Mouse (Mus musculus): ENCODE measurements around the gene Gm6408. TPM values are rescaled to one million over a fixed set of nuclear protein-coding genes. Genes with fewer than 3 reads are reported as not detected.
"Not testable (repeated sequence)": the region's sequence is repeated elsewhere in the genome, so short reads cannot be mapped to it uniquely, and the experiment has no call there.

The Gm6408 gene
- polyA plus RNA-seq, 1 experiment from 2014 or later, result not detected

- H3K4me3 ChIP-seq (ENCODE audit: low read depth, low read length); H3K9ac ChIP-seq (ENCODE audit: low read depth, low read length); ATAC-seq (replicated peaks; ENCODE audit: insufficient number of reproducible peaks, low FRiP score, low TSS enrichment); H3K4me2 ChIP-seq; H3K36me3 ChIP-seq (ENCODE audit: control insufficient read depth, insufficient read depth, low read length); H3K27me3 ChIP-seq (ENCODE audit: control insufficient read depth, insufficient read depth, low read length); H3K9me3 ChIP-seq (replicated peaks; ENCODE audit: control insufficient read depth, low read length); H3K4me1 ChIP-seq (ENCODE audit: control insufficient read depth, insufficient read depth, low read length); H3K27ac ChIP-seq (ENCODE audit: low read depth, low read length): not testable (repeated sequence)
- 7% methylated on average over 3 of the region's 4 CpGs for WGBS (ENCODE audit: insufficient replicate concordance)
Observed at GRCm38 (mm10) chr5:146488959-146489358, 7.2 kb downstream of the Gm6408 start.

- not testable (repeated sequence) for H3K9ac ChIP-seq (ENCODE audit: low read depth, low read length); H3K27me3 ChIP-seq (ENCODE audit: control insufficient read depth, insufficient read depth, low read length); H3K4me3 ChIP-seq (ENCODE audit: low read depth, low read length); H3K4me1 ChIP-seq (ENCODE audit: control insufficient read depth, insufficient read depth, low read length); H3K4me2 ChIP-seq; H3K27ac ChIP-seq (ENCODE audit: low read depth, low read length); H3K36me3 ChIP-seq (ENCODE audit: control insufficient read depth, insufficient read depth, low read length); ATAC-seq (replicated peaks; ENCODE audit: insufficient number of reproducible peaks, low FRiP score, low TSS enrichment); H3K9me3 ChIP-seq (replicated peaks; ENCODE audit: control insufficient read depth, low read length)
- no CpG with 5 or more reads among the region's 5 CpGs for WGBS (ENCODE audit: insufficient replicate concordance)
Observed at GRCm38 (mm10) chr5:146491063-146491462, 9.3 kb downstream of the Gm6408 start, which contains the start of gene Gm6370. TSS of gene Gm6370 (plus strand) at chr5:146491363.

GRCm38 (mm10) chr5:146502099-146502498 is 20.3 kb downstream of the Gm6408 start, which contains the start of gene 4930449I24Rik:
TSS of gene 4930449I24Rik (plus strand) at chr5:146502399.
- H3K4me3 ChIP-seq (ENCODE audit: low read depth, low read length); H3K9me3 ChIP-seq (replicated peaks; ENCODE audit: control insufficient read depth, low read length); H3K4me1 ChIP-seq (ENCODE audit: control insufficient read depth, insufficient read depth, low read length); H3K27ac ChIP-seq (ENCODE audit: low read depth, low read length); H3K36me3 ChIP-seq (ENCODE audit: control insufficient read depth, insufficient read depth, low read length); H3K27me3 ChIP-seq (ENCODE audit: control insufficient read depth, insufficient read depth, low read length); H3K9ac ChIP-seq (ENCODE audit: low read depth, low read length); H3K4me2 ChIP-seq; ATAC-seq (replicated peaks; ENCODE audit: insufficient number of reproducible peaks, low FRiP score, low TSS enrichment): not testable (repeated sequence)
- no CpG with 5 or more reads among the region's 5 CpGs for WGBS (ENCODE audit: insufficient replicate concordance)

- H3K9ac ChIP-seq (ENCODE audit: low read depth, low read length); H3K4me3 ChIP-seq (ENCODE audit: low read depth, low read length); H3K4me1 ChIP-seq (ENCODE audit: control insufficient read depth, insufficient read depth, low read length); H3K27ac ChIP-seq (ENCODE audit: low read depth, low read length); H3K27me3 ChIP-seq (ENCODE audit: control insufficient read depth, insufficient read depth, low read length); H3K9me3 ChIP-seq (replicated peaks; ENCODE audit: control insufficient read depth, low read length); H3K4me2 ChIP-seq; ATAC-seq (replicated peaks; ENCODE audit: insufficient number of reproducible peaks, low FRiP score, low TSS enrichment); H3K36me3 ChIP-seq (ENCODE audit: control insufficient read depth, insufficient read depth, low read length): not testable (repeated sequence)
- WGBS (ENCODE audit: insufficient replicate concordance), result no CpG with 5 or more reads among the region's 5 CpGs
Observed at GRCm38 (mm10) chr5:146513823-146514222, 32.1 kb downstream of the Gm6408 start, which contains the start of gene Gm3402. TSS of gene Gm3402 (plus strand) at chr5:146514123.

GRCm38 (mm10) chr5:146525501-146525900 is 43.7 kb downstream of the Gm6408 start, which contains the start of gene Gm3404:
TSS of gene Gm3404 (plus strand) at chr5:146525801.
- H3K9me3 ChIP-seq (replicated peaks; ENCODE audit: control insufficient read depth, low read length); H3K4me2 ChIP-seq; H3K36me3 ChIP-seq (ENCODE audit: control insufficient read depth, insufficient read depth, low read length); H3K27me3 ChIP-seq (ENCODE audit: control insufficient read depth, insufficient read depth, low read length); H3K4me3 ChIP-seq (ENCODE audit: low read depth, low read length); H3K4me1 ChIP-seq (ENCODE audit: control insufficient read depth, insufficient read depth, low read length); H3K9ac ChIP-seq (ENCODE audit: low read depth, low read length); ATAC-seq (replicated peaks; ENCODE audit: insufficient number of reproducible peaks, low FRiP score, low TSS enrichment); H3K27ac ChIP-seq (ENCODE audit: low read depth, low read length): not testable (repeated sequence)
- 80% methylated on average over 1 of the region's 3 CpGs for WGBS (ENCODE audit: insufficient replicate concordance)

Other genes starting within 250 kb of the Gm6408 start
- 0.42 and 0.52 TPM in 2 replicates for gene Wasf3, start 97.0 kb upstream of the Gm6408 start, polyA plus RNA-seq (2014; fragmentation: Nextera tagmentation; extraction: Ambion mirVana)
- not detected in 2 replicates for gene Gm6370, start 9.4 kb downstream of the Gm6408 start, polyA plus RNA-seq (2014; fragmentation: Nextera tagmentation; extraction: Ambion mirVana)
- not detected in 2 replicates for gene 4930449I24Rik, start 20.4 kb downstream of the Gm6408 start, polyA plus RNA-seq (2014; fragmentation: Nextera tagmentation; extraction: Ambion mirVana)
- gene Gm3402, start 32.2 kb downstream of the Gm6408 start, polyA plus RNA-seq (2014; fragmentation: Nextera tagmentation; extraction: Ambion mirVana), result not detected in 2 replicates
- gene Gm3404, start 43.8 kb downstream of the Gm6408 start, polyA plus RNA-seq (2014; fragmentation: Nextera tagmentation; extraction: Ambion mirVana), result not detected in 2 replicates
- gene Gm3409, start 55.7 kb downstream of the Gm6408 start, polyA plus RNA-seq (2014; fragmentation: Nextera tagmentation; extraction: Ambion mirVana), result not detected in 2 replicates
- gene Gm3415, start 74.2 kb downstream of the Gm6408 start, polyA plus RNA-seq (2014; fragmentation: Nextera tagmentation; extraction: Ambion mirVana), result not detected in 2 replicates
- gene Gpr12, start 103.3 kb downstream of the Gm6408 start, polyA plus RNA-seq (2014; fragmentation: Nextera tagmentation; extraction: Ambion mirVana), result not detected in 2 replicates